Comparison of ENCODE assay signal across 8 mouse cellular contexts in genomic region chr15:27779398-27779797, GRCm38 (mm10).
A peak's percentile ranks its signal among the peaks of the same experiment; 100 is the strongest.
DNase-seq lines count a peak whose midpoint lies in the region; ATAC-seq and TF ChIP-seq lines count a peak whose summit lies in the region.

No protein-coding gene starts in this region.

- H3K4me1 ChIP-seq in heart, embryonic 14.5 days (ENCODE audit: control insufficient read depth in 2 of 2, insufficient read depth in 2 of 2, low read length in 2 of 2), result peaks cover 67 to 78% of the 10 kb centered on the region in 2 experiments
- H3K4me1 ChIP-seq in limb, embryonic 14.5 days (ENCODE audit: control insufficient read depth, insufficient read depth, low read length), result peaks cover 91% of the 10 kb centered on the region

- H3K27me3 ChIP-seq in heart, embryonic 14.5 days (ENCODE audit: control insufficient read depth, insufficient read depth, low read length), result no peaks in the 10 kb centered on the region
- no peaks in the 10 kb centered on the region for H3K27me3 ChIP-seq in limb, embryonic 14.5 days (ENCODE audit: control insufficient read depth, insufficient read depth, low read length)

- H3K4me2 ChIP-seq in heart, embryonic 14.5 days (ENCODE audit: low read length), result no peak overlapping the region
- H3K4me2 ChIP-seq in limb, embryonic 14.5 days (replicated peaks; ENCODE audit: low read depth, low read length, severe bottlenecking), result peak overlapping the region; percentile 43

- no peak overlapping the region for H3K4me3 ChIP-seq in heart, embryonic 14.5 days (ENCODE audit: control insufficient read depth in 1 of 2, insufficient read depth in 1 of 2, low read depth in 1 of 2, low read length in 2 of 2)
- no peak overlapping the region for H3K4me3 ChIP-seq in limb, embryonic 14.5 days (replicated peaks; ENCODE audit: low read length)

- H3K27ac ChIP-seq in heart, embryonic 14.5 days (replicated peaks in 1 of 2; ENCODE audit: control insufficient read depth in 1 of 2, insufficient read depth in 1 of 2, low read depth in 2 of 2, low read length in 2 of 2), result peak overlapping the region; percentile 35 to 86
- H3K27ac ChIP-seq in limb, embryonic 14.5 days (replicated peaks; ENCODE audit: low read depth, low read length), result peak overlapping the region; percentile 93

- TF ChIP-seq POLR2A in limb, embryonic 14.5 days (IDR thresholded peaks at IDR 0.05; ENCODE audit: borderline replicate concordance, extremely low read depth, insufficient read depth, insufficient read length), result no peak

- no peak overlapping the region; the same call in 1 of the 2 replicates for H3K9ac ChIP-seq in heart, embryonic 14.5 days (ENCODE audit: low read length)
- H3K9ac ChIP-seq in limb, embryonic 14.5 days (ENCODE audit: low read depth, low read length, severe bottlenecking), result 0 out of 2 replicates have a peak overlapping the region, but pooled peaks have one; percentile 9

- WGBS in heart, embryonic 14.5 days, result 57% methylated on average over 11 of the region's 11 CpGs
- WGBS in limb, embryonic 14.5 days, result 19% methylated on average over 11 of the region's 11 CpGs

- ATAC-seq in heart, embryonic 14.5 days (ENCODE audit: insufficient number of reproducible peaks, insufficient read depth, low FRiP score, low read depth), result no peak
- no peak for ATAC-seq in limb, embryonic 14.5 days (ENCODE audit: low FRiP score, low read depth)

- no peaks in the 10 kb centered on the region for H3K9me3 ChIP-seq in heart, embryonic 14.5 days (ENCODE audit: control insufficient read depth, low read length)
- H3K9me3 ChIP-seq in limb, embryonic 14.5 days (ENCODE audit: control insufficient read depth, low read length), result no peaks in the 10 kb centered on the region

- H3K36me3 ChIP-seq in heart, embryonic 14.5 days (ENCODE audit: control insufficient read depth, insufficient read depth, low read length), result peaks cover 2% of the 10 kb centered on the region; the same call in 1 of the 2 replicates
- peaks cover 20% of the 10 kb centered on the region for H3K36me3 ChIP-seq in limb, embryonic 14.5 days (ENCODE audit: control insufficient read depth, insufficient read depth, low read length)

- intact Hi-C loops in heart, postnatal 36 days (cut with DNase I), result no loop called here

- DNase-seq in heart, adult 11 months, result peak; percentile 91
- no peak for DNase-seq in heart, postnatal 36 days
- DNase-seq in embryo, embryonic 10 days (ENCODE audit: low spot score), result peak; percentile 69
- no peak for DNase-seq in limb, embryonic 14.5 days (ENCODE audit: low spot score)
- no peak for DNase-seq in cerebellum, adult 18-20 months
- no peak for DNase-seq in cerebellum, postnatal 25 days
- DNase-seq in gastrocnemius, postnatal 25 days, result no peak

Comparison
In these comparisons a context has a peak if more than half of its experiments do, and no peak if none do; other contexts are left out.
1. DNase-seq: peak in heart, adult 11 months (single experiment) and embryo, embryonic 10 days (single experiment); none in heart, postnatal 36 days (0 of 2), limb, embryonic 14.5 days (single experiment), cerebellum, adult 18-20 months (0 of 2), cerebellum, postnatal 25 days (0 of 2) and gastrocnemius, postnatal 25 days (single experiment).